Mouse (Mus musculus): ENCODE results near the gene Mylk3. TPM values are rescaled to one million over a fixed set of nuclear protein-coding genes. Genes with fewer than 3 reads are reported as not detected.
A peak's percentile ranks its signal among the peaks of the same experiment; 100 is the strongest.

The Mylk3 gene
- total RNA-seq, 2 experiments from 2014 or later: 0.13 to 1.1 TPM

DNA sequence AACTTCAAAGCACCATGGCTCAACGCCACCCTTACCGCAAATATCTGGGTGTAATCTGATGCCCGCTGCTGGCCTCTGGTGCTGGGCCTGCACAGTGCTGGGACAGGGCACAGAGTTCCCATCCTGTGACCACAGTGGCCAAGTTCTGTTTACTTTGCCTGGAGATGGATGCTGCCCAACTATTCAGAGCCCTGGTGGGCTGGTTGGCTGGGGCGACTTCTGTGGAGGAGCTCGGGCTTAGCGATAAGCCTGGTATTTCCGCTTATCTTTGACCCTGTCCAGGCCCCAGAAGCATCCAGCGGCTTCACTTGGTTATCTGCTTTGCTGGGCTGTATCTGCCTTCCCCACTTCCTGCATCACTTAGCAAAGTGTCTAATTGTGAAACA, 5.3 kb downstream of the Mylk3 start:
- peak; percentile 41 for DNase-seq

DNA sequence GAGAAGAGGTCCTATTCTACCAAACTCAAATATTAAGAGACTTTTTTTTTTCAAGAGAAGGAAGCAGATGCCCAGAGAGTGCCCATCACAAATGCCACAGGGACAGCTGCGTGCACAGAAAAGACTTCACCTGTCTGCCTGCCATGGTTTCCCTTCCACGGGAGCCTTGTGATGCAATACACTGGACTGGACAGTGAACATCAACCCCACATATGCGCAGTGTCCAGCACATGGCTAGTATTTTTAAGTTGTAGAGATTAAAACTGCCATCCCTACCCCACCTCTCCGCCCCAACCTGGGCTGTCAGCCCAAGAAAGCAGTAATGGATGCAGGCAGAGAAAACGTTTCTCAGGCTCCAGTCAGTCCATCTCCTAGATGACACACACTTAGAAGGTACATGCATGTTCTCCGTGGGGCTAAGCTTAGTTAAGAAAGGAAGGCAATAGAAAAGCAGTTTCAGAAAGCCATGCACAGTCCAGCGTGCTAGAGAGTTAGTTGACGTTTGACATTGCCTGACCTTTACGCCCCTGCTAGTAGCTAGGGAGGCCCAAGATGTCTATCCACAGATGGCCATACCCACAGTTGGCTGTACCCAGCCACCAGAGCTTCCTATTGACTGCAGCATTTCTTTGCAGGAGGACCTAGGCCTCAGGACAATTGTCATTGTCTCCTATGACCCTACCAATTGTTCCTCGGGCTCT, 5.9 kb downstream of the Mylk3 start:
- no peak for DNase-seq

DNA sequence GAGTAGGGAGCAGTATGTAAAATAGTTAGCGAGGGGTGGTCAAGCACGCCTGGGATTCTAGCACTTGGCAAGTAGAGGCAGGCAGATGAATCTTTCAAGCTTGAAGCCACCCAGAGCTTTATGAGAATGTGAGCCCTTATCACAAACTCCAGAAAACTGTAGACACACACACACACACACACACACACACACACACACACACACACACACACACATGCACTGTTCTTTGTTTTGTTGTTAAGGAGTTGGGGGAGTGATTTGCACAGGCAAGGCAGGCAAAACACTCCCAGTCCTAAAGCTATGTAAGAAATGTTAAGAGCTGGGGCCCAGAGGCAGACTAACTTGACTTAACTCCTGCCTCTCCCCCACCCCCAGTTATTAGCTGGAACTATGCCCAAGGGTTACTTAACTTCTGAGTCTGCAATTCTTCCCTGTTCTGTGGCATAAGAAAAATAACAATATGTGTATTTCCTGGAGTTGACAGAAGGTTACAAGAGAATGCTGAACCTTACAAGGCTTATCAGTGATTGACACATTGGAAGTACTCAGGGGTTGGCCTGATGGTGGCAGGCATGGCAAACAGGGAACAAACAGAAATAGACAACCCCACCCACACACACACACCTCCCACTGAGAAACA, 6.9 kb downstream of the Mylk3 start:
- no peak for DNase-seq

DNA sequence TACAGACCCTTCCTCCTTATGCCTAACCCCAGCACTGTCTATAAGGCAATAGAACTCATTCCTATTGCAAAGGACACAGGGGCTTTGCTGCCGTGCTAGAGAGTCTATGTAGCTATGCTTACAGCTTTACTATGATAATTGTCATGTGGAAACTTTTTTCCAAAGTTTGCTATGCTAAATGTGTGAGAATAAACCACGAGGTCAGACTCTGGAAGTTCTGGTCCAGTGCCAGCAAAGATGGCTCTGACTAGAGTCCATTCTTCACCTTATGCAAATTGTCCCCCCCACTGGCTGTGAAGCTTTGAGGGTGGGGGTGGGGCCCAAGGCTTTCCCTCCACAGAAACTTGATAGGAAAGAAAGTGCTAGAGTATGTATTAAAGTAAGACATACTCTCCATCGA, 9.6 kb downstream of the Mylk3 start:
- DNase-seq: no peak

DNA sequence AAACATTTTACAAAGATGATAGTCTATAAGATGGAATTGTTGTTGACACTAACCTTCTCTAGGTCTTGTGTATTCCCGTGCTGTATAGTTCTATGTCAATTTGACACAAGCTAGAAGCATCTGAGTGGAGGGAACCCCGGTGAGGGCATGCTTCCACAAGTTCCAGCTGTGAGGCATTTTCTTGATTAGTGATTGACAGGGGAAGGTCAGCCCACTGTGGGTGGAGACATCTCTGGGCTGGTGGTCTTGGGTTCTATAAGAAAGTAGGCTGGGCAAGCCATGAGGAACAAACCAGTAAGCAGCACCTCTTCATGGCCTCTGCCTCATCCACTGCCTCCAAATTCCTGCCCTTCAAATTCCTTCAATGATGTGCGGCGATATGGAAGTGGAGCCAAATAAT, 11.9 kb downstream of the Mylk3 start:
- DNase-seq: no peak

DNA sequence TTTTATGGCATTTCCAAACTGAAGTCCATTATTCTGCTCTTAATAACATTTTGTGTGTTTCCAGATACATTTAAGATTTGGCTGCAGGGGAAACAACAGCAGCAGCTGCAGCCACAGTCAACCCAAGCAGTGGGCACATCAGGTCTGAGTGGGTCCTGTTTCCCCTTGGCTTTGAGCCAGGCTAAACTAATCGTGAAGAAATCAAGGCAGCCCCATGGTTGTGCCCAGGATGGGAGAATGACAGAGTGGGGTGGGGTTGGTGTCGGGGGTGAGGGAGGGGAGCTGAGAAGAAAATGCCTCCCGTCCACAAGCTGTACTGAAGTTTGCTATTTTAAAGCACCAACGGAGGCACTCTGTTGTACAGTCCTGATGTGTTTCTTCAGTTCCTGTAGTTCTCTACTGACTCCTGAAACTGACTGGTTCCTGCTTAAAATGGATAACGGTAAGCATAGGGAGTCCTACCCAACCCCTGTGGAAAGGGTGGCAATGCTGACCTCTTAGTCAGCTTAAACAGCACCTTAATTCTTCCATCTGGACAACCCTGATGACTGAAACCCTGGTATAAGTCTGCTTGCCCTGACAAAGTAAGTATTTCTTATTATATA, 12.6 kb downstream of the Mylk3 start:
- DNase-seq: no peak

DNA sequence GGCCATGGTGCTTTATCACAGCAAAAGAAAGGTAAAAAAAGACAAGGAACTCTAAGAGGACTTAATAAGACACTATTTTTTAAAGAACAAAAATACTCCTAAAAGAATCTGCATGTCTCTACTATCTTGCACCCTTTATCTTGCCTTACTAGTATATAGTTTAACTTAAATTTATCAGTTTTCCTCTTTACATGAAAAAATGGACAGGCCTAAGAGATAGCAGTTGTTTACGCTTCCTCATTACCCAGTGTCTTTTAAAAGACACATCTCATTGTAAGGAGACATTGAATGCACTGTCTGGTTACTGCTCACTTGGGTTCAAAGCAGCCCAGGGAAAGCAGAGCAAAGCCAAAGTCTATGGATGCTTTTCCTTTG, 13.7 kb downstream of the Mylk3 start:
- no peak for DNase-seq

DNA sequence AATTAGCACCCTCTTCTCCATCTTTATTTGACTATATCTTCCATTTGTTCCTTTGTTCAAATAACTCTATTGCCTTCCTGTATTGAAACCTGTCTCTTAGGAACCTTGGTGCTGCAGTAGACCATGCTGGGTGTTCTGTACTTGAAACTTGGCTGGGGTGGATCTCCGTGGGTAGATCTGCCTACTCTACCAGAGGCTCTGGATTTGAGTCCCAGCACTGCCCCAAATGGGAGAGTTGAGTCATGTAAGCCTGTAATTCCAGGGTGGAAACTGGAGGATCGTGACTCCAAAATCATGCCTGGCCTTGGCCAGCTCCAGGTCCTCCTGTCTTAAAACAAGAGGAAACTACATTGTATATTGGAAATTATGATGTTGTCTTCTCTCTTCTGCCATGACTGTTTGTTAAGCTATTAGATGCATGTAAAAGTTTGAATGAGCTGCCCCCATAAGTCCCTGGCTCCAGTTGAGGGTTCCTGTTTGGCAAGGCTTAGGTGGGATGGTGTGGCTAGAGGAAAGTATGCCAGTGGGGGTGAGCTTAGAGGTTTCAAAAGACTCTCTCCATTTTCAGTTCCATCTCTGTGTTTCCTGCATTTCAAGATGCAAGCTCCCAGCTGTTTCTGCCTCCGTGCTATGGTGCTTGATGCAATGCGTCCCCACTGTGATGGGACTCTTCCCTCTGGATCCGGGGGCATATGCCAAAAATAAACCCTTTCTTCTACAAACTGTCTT, 14.2 kb downstream of the Mylk3 start:
- no peak for DNase-seq

DNA sequence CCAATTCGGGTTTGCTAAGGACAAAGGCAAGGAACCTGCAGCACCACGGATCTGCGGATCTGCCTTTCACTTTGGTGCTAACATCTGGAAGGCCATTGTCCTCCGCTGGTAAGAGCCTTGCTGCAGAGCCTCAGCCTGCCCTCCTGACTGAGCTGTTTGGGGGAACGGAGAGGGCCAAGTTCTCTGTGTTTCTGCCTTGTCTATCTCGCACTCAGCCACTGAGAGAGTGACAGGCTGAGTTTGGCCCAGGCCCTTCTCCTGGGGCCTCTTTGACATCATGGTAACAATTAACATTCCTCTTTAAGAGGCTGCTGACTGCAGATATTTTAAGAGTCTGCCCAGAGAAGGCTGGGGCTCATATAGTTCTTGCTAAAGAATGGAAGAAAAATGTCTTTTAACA, 21.0 kb downstream of the Mylk3 start:
- DNase-seq: no peak

DNA sequence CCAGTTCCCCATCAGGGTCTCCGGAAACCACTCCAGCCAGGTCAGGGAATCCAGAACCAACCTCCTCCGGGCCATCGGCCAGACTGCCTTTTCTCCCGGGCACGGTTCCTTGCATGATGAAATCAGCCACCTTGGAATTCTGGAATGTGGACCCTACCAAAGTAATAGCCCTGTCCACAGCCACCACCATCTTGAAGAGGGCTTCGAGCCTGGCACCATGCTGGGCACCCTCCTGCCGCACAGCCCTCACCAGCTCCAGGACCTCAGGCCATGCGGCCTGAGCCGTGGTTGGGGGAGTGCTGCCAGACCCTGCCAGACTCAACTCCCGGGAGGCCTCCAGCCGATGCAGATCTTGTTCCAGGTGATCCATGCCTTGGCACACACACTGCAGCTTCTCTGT, 21.5 kb downstream of the Mylk3 start:
- no peak for DNase-seq

DNA sequence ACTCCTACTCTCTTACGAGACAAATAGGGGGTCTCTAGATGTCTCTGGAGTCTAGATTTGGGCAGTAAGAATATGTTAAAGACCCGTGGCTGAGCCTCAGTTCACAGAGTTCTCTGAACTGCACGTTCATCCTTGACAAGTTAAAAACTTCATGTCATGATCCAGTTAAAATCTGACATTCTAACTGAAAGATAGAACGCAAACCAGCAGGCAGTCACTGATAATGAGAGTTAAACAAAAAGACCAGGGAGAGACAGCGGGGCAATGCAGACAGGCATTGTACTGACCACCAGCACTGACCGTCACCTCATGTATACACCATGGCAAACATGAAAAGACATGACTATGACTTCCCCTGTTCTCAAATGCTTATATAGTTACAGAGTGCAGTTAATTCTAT, 22.7 kb downstream of the Mylk3 start:
- no peak for DNase-seq

DNA sequence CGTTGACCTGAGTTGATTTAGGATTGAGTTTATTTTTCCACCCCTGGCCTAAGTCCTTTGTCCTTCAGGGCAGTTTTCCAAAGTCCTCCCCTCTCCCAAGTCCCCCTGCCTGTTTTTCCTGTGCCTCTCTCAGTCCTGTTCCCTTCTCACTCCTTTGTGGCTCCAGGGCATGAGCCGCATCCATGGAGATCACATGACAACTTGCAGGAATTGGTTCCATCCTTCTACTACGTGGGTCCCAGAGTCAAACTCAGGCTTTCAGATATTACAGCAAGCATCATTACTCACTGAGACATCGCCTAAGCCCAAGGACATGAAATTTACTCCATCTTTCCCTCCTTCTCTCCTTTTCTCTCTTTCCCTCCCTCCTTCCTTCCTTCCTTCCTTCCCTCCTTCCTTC, 23.9 kb downstream of the Mylk3 start:
- no peak for DNase-seq

DNA sequence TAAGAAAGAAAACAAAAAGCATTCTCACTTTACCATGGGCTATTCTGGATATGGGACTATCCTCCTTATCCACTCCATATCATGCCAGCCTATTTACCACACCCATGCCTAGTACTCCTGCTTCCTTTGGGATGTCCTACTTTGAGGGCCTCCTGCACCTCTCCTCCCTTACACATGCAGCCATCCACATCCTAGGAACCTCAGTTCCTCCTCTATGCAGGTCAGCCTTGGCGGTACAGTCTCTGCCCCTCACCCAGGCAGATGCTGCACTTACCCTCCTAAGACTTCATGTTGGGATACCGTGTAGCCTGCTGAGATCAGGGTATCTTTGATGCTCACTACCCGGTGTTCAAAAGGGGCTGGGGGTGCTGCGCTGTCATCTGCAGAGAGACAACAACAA, 32.9 kb downstream of the Mylk3 start:
- no peak for DNase-seq

DNA sequence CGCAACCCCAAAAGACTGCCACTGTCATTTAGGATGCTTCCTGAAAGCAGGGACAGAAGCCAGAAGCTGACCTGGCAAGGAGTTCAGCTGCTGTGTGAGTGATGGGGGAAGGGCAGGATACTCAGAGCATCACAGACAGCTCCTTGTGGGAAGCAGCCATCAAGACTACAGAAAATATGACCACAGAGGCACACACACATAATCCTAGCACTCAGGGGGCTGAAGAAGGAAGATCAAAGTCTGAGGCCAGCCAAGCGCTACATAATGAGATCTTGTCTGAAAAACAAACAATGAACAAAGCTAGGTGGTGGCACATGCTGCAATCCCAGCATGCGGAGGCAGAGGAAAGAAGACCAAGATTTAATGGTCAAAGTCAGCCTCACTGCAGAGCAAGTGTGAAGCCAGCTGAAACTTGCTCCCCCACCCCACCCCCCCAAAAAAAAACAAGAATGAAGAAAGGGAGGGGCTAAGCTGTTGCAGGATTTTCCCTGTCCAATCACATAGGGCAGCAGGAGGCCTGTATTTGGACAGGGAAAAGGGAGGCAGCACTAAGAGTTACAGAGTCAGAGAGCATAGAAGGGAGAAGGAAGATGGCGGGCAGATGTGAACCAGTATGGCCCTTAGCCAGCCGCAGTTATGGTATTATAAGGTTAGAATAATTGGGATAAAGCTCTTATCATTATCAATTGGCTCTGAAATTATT, 46.1 kb downstream of the Mylk3 start:
- DNase-seq: no peak

DNA sequence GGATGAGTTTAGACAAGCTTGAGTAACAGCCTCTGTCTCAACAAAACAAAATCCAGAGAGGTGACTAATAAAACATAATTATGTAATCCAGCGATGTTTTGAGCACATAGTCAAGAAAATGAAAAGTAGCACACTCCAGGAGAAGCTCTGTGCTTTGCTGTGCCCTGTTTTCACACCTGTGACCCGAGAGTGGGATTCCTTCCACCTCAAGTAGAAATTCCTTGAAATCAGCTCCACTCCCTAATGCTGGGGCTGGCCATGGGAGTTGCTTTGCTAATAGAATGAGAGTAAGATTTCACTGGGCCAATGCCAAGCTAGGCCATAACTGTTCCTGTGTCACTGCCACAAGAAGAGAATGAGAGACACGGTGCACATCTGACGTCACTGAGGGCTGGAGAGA, 48.5 kb downstream of the Mylk3 start:
- no peak for DNase-seq

DNA sequence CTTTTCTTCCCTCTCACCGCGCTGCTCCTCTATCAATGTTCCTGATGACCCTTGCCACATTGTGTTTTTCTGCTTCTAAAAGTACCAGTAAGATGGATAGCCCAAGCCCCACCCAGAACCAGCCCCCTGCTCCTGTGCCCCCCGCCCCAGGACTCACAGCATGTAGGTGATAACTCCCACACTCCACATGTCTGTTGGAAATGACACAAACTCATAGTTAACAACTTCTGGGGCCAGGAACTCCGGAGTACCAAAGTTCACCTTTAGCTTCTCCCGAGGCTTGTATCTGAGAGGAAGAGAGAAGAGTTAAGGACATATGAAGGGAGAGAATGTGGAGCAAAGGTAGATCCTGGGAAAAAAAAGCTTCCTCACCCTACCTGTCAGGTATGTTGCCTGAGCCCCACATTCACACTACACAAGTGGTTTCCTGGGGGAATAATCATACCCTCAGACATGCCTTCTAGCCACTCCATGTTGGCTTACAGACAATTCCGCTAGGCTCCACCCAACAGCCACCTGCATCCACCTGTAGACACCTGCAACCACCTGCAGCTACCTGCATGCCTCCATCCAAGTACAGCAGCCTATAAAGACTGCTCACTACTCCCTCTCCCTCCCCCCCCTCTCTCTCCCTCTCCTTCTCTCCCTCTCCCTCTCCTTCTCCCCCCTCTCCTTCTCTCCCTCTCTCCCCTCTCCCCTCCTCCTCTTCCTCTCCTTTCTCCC, 49.8 kb downstream of the Mylk3 start:
- DNase-seq: no peak

DNA sequence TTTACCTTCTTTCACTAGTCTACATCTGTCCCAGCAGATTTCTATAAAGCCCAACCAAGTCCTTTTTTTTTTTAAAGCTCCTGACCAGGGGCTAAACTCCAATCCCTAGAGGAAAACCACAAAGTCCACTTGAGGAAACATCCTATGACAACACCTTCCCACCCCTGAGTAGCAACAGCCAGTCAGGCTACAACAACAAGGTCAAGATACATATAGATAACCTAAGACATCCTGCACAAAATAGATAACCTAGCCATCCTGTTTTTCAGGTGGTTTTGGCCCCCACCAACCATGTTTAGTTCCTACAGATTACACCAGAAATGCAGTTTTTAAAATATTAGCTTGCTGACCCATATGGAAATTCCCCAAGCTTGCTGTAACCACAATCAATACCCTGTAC, 51.0 kb downstream of the Mylk3 start:
- DNase-seq: no peak

DNA sequence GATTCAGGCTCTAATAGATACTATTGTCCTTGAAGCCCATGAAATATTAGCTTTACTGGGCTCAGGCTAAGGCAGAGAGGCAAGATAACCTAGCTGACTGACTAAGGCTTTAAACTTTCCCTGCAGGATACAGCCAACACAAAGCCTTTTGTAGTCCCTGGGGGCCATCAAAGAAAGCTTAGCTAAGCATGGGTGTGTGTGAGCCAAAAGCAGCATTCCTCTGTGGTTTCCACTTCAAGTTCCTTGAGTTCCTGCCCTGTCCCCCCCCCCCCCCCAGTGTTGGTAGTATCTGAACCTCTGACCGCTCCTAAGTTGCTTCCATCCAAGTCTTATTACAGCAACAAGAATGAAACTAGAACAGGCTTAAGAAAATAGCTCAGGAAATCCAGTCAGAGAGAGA, 56.6 kb downstream of the Mylk3 start:
- peak; percentile 12 for DNase-seq

DNA sequence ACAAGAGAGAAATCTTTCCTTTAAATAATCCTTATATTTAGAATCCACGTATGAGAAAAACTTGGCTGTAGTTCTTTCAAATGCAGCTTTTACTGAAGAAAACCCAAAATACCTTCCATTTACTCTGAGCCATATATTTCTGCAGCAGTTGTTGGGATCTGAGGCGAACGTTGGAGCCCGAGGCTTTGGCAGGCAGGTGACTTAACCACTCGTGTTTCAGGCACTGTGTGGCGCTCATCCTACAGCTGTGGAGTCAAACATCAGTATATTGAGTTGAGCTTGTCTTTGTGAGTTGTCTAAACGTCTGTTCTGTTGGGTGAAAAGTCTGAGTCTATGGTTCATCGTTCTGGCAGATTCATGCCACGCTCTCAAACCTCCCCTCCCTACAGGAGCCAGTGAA, 59.1 kb downstream of the Mylk3 start:
- DNase-seq: no peak

DNA sequence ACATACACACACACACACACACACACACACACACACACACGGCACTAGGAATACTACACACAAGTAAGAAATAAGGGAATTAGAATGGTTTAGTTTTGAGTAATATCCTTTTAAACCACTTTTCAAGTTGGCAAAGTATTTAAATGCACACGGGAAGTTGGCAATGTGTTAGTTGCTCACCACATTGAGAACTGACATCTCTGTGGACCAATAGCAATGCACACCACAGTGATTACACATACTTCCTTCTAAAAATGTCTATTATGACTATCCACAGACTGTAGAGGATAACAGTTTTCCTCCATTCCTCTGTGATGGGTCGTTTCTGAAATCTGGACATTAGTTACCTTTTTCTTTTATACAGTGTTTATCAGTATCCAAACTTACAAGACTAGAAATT, 63.1 kb downstream of the Mylk3 start:
- no peak for DNase-seq

DNA sequence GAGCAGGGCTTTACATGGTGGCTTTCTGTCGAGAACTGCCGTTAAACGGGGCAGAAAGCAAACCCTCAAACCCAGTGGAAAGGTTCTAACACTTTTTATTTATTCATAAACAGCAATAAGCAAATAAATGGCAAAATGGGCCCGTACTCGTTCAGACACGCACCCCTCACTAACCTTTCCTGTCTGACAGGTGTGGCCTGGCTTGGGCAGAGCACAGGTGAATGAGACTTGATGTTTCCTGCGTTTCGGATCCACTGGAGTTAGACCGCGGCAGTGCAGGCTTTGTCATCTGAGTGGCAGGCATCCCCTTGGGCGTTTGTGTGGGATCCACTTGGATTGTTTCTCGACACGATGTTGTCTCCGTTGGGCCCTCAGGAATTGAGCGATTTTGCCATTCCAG, 64.2 kb downstream of the Mylk3 start:
- DNase-seq: no peak

DNA sequence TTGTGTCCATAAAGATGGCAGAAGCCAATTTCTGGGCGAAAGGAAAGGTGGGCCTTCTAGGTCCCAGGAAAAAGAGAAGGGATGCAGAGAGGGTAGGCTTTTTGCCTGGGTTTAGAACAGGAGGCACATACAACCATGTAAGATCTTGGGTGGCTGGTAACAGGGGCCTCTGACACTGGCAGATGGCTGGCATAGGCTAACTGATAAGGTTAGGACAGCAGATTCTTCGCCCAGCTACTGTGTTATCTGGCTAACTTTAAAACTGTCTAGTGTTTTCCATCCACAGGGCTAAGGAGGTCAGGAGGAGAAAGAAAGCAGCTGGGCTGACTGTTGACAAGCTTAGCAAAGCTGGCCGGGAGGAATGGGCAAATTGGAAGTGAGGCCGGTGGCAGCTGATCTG, 67.6 kb downstream of the Mylk3 start:
- DNase-seq: no peak

Data from gastrocnemius, postnatal 25 days (tissue).